Mouse (Mus musculus): Measurements from ENCODE around the gene Gm45717. TPM values are rescaled to one million over a fixed set of nuclear protein-coding genes. Genes with fewer than 3 reads are reported as not detected.
A peak's percentile ranks its signal among the peaks of the same experiment; 100 is the strongest.

Gm45717 gene
- polyA plus RNA-seq (2011; ENCODE audit: insufficient read depth, insufficient read length, low replicate concordance, missing spikeins): not detected in 2 replicates

- H3K4me1 ChIP-seq (ENCODE audit: control insufficient read depth, insufficient read depth, low read length): peaks cover 8% of the 10 kb centered on the region
- 13% methylated on average over 11 of the region's 11 CpGs for WGBS
- peak within 1 kb of the TSS; percentile 89 for H3K27ac ChIP-seq (ENCODE audit: control insufficient read depth, insufficient read depth, low read depth, low read length, poor library complexity)
- H3K4me3 ChIP-seq (replicated peaks; ENCODE audit: control insufficient read depth, low read depth, low read length): peak within 1 kb of the TSS; percentile 75
- TF ChIP-seq CTCF (IDR thresholded peaks at IDR 0.05; ENCODE audit: control insufficient read depth, insufficient read depth, low read length) (no peak), POLR2A (IDR thresholded peaks at IDR 0.05; ENCODE audit: borderline replicate concordance, control insufficient read depth, low read depth, low read length) (no peak)
Measured at GRCm38 (mm10) chr7:140955758-140956555, at the start of gene Gm45717, which contains the start of gene Ifitm2. Gene Gm45717, minus strand, starts transcription at chr7:140955937. Gene Ifitm2, minus strand, starts transcription at chr7:140955987.

- no peak for TF ChIP-seq POLR2A (IDR thresholded peaks at IDR 0.05; ENCODE audit: borderline replicate concordance, control insufficient read depth, low read depth, low read length)
- TF ChIP-seq CTCF (IDR thresholded peaks at IDR 0.05; ENCODE audit: control insufficient read depth, insufficient read depth, low read length): no peak
- peak overlapping the region; percentile 33; the same call in 1 of the 2 replicates for H3K27ac ChIP-seq (ENCODE audit: control insufficient read depth, insufficient read depth, low read depth, low read length, poor library complexity)
- peaks cover 3% of the 10 kb centered on the region; the same call in 1 of the 2 replicates for H3K4me1 ChIP-seq (ENCODE audit: control insufficient read depth, insufficient read depth, low read length)
- H3K4me3 ChIP-seq (replicated peaks; ENCODE audit: control insufficient read depth, low read depth, low read length): no peak overlapping the region
- WGBS: 77% methylated on average over 5 of the region's 5 CpGs
Measured at GRCm38 (mm10) chr7:141003248-141004010, 47.7 kb upstream of the Gm45717 start.

GRCm38 (mm10) chr7:141000881-141001708 is 45.4 kb upstream of the Gm45717 start:
- Histone ChIP-seq H3K4me3 (replicated peaks; ENCODE audit: control insufficient read depth, low read depth, low read length) (no peak overlapping the region), H3K27ac (ENCODE audit: control insufficient read depth, insufficient read depth, low read depth, low read length, poor library complexity) (peak overlapping the region; percentile 47), H3K4me1 (ENCODE audit: control insufficient read depth, insufficient read depth, low read length) (peaks cover 1% of the 10 kb centered on the region; the same call in 1 of the 2 replicates)
- WGBS: 68% methylated on average over 15 of the region's 15 CpGs
- TF ChIP-seq CTCF (IDR thresholded peaks at IDR 0.05; ENCODE audit: control insufficient read depth, insufficient read depth, low read length): no peak
- no peak for TF ChIP-seq POLR2A (IDR thresholded peaks at IDR 0.05; ENCODE audit: borderline replicate concordance, control insufficient read depth, low read depth, low read length)

GRCm38 (mm10) chr7:140998853-140999700 is 43.3 kb upstream of the Gm45717 start:
- Histone ChIP-seq H3K4me3 (replicated peaks; ENCODE audit: control insufficient read depth, low read depth, low read length) (peak overlapping the region; percentile 48), H3K27ac (ENCODE audit: control insufficient read depth, insufficient read depth, low read depth, low read length, poor library complexity) (peak overlapping the region; percentile 90)

GRCm38 (mm10) chr7:140997817-140998216 is 42.1 kb upstream of the Gm45717 start:
- TF ChIP-seq CTCF (IDR thresholded peaks at IDR 0.05; ENCODE audit: control insufficient read depth, insufficient read depth, low read length) (no peak), POLR2A (IDR thresholded peaks at IDR 0.05; ENCODE audit: borderline replicate concordance, control insufficient read depth, low read depth, low read length) (no peak)
- Histone ChIP-seq H3K4me1 (ENCODE audit: control insufficient read depth, insufficient read depth, low read length) (no peaks in the 10 kb centered on the region; the same call in 1 of the 2 replicates), H3K4me3 (replicated peaks; ENCODE audit: control insufficient read depth, low read depth, low read length) (no peak overlapping the region), H3K27ac (ENCODE audit: control insufficient read depth, insufficient read depth, low read depth, low read length, poor library complexity) (peak overlapping the region; percentile 49; the same call in 1 of the 2 replicates)
- WGBS: 8% methylated on average over 1 of the region's 1 CpGs

More at GRCm38 (mm10) chr7:140998853-140999700, 43.3 kb upstream of the Gm45717 start:
- no peaks in the 10 kb centered on the region; the same call in 1 of the 2 replicates for H3K4me1 ChIP-seq (ENCODE audit: control insufficient read depth, insufficient read depth, low read length)
- no peak for TF ChIP-seq POLR2A (IDR thresholded peaks at IDR 0.05; ENCODE audit: borderline replicate concordance, control insufficient read depth, low read depth, low read length)
- TF ChIP-seq CTCF (IDR thresholded peaks at IDR 0.05; ENCODE audit: control insufficient read depth, insufficient read depth, low read length): no peak
- 18% methylated on average over 11 of the region's 11 CpGs for WGBS

- peaks cover 6% of the 10 kb centered on the region for H3K4me1 ChIP-seq (ENCODE audit: control insufficient read depth, insufficient read depth, low read length)
- H3K4me3 ChIP-seq (replicated peaks; ENCODE audit: control insufficient read depth, low read depth, low read length): no peak overlapping the region
- H3K27ac ChIP-seq (ENCODE audit: control insufficient read depth, insufficient read depth, low read depth, low read length, poor library complexity): peak overlapping the region; percentile 53; the same call in 1 of the 2 replicates
- peak; percentile 46; the same call in 1 of the 2 replicates for TF ChIP-seq CTCF (IDR thresholded peaks at IDR 0.05; ENCODE audit: control insufficient read depth, insufficient read depth, low read length)
- no peak for TF ChIP-seq POLR2A (IDR thresholded peaks at IDR 0.05; ENCODE audit: borderline replicate concordance, control insufficient read depth, low read depth, low read length)
- WGBS: 25% methylated on average over 14 of the region's 14 CpGs
Measured at GRCm38 (mm10) chr7:140991117-140991689, 35.5 kb upstream of the Gm45717 start.
